Mouse (Mus musculus): ENCODE data around the gene Btbd8. TPM values are rescaled to one million over a fixed set of nuclear protein-coding genes. Genes with fewer than 3 reads are reported as not detected.

Btbd8 gene
- polyA plus RNA-seq, 1 experiment from 2014 or later, result 22.5 TPM

- Histone ChIP-seq H3K27ac (peak overlapping the region; percentile 84; the same call in 1 of the 2 replicates), H3K9ac (peak overlapping the region; percentile 11; the same call in 1 of the 2 replicates), H3K9me3 (no peaks in the 10 kb centered on the region), H3K27me3 (replicated peaks) (no peaks in the 10 kb centered on the region), H3K4me2 (peak overlapping the region; percentile 53), H3K4me1 (peaks cover 12% of the 10 kb centered on the region), H3K4me3 (peak overlapping the region; percentile 39), H3K36me3 (replicated peaks) (peaks cover 3% of the 10 kb centered on the region; the same call in 1 of the 2 replicates)
- 45% methylated on average over 5 of the region's 5 CpGs for WGBS
- ATAC-seq (replicated peaks), result no peak
Observed at GRCm38 (mm10) chr5:107498806-107499310, 61.1 kb downstream of the Btbd8 start.

DNA sequence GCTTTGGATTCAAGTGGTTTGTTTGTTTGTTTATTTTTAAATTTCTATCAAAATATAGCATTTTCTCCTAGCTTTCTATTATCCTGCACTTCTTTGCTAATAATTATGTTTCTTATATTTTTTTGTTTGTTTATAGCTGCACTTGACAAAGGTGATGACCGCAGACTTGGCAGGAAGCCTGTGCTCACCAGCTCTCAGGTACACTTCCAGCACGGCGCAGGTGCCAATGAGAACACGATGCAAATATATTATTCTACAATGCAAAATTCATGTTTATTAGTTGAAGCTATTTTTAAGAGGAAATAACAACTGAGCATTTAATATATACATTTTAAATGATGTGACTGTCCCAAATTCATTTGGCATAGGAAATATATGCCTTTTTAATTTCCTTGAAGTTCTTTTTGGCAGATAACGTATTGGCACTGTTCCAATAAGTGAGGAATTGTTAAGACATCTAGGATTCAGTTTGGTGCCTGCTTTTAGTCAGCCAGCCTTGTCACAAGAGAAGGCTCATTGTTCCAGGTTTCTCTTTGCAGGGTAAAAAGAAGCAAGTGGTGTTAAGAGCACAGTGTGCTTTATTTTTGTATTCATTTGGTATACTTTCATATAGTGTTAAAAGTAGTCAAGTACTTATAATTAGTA lies 62.2 kb downstream of the Btbd8 start:
- WGBS, result 82% methylated on average over 5 of the region's 5 CpGs
- H3K36me3 ChIP-seq (replicated peaks), result peaks cover 7% of the 10 kb centered on the region; the same call in 1 of the 2 replicates
- peaks cover 12% of the 10 kb centered on the region for H3K4me1 ChIP-seq
- H3K9me3 ChIP-seq, result no peaks in the 10 kb centered on the region
- H3K27ac ChIP-seq, result no peak overlapping the region
- H3K9ac ChIP-seq, result no peak overlapping the region
- no peak overlapping the region for H3K4me2 ChIP-seq
- no peaks in the 10 kb centered on the region for H3K27me3 ChIP-seq (replicated peaks)
- no peak overlapping the region for H3K4me3 ChIP-seq
- no peak for ATAC-seq (replicated peaks)

- H3K4me2 ChIP-seq, result no peak overlapping the region
- H3K27ac ChIP-seq, result no peak overlapping the region
- peaks cover 12% of the 10 kb centered on the region for H3K4me1 ChIP-seq
- no peaks in the 10 kb centered on the region for H3K27me3 ChIP-seq (replicated peaks)
- no peak for ATAC-seq (replicated peaks)
- peaks cover 13% of the 10 kb centered on the region for H3K36me3 ChIP-seq (replicated peaks)
- H3K4me3 ChIP-seq, result no peak overlapping the region
- H3K9me3 ChIP-seq, result no peaks in the 10 kb centered on the region
- no peak overlapping the region for H3K9ac ChIP-seq
- 77% methylated on average over 1 of the region's 1 CpGs for WGBS
Observed at GRCm38 (mm10) chr5:107500741-107501140, 62.9 kb downstream of the Btbd8 start.

GRCm38 (mm10) chr5:107507321-107507720 lies 69.5 kb downstream of the Btbd8 start, which contains the start of gene Gm42669:
Gm42669 (plus strand) TSS chr5:107507621.
- Histone ChIP-seq H3K9me3 (no peaks in the 10 kb centered on the region), H3K4me2 (no peak within 1 kb of the TSS), H3K4me3 (no peak within 1 kb of the TSS), H3K4me1 (no peaks in the 10 kb centered on the region), H3K27me3 (replicated peaks) (no peaks in the 10 kb centered on the region), H3K27ac (no peak within 1 kb of the TSS), H3K36me3 (replicated peaks) (peaks cover 25% of the 10 kb centered on the region), H3K9ac (no peak within 1 kb of the TSS)
- 90% methylated on average over 4 of the region's 4 CpGs for WGBS
- no peak for ATAC-seq (replicated peaks)

- Histone ChIP-seq H3K27ac (no peak overlapping the region), H3K4me2 (no peak overlapping the region), H3K9me3 (no peaks in the 10 kb centered on the region), H3K4me3 (no peak overlapping the region), H3K9ac (no peak overlapping the region), H3K36me3 (replicated peaks) (peaks cover 18% of the 10 kb centered on the region), H3K27me3 (replicated peaks) (no peaks in the 10 kb centered on the region), H3K4me1 (no peaks in the 10 kb centered on the region)
- 89% methylated on average over 10 of the region's 10 CpGs for WGBS
- no peak for ATAC-seq (replicated peaks)
Observed at GRCm38 (mm10) chr5:107510503-107510902, 72.7 kb downstream of the Btbd8 start.

GRCm38 (mm10) chr5:107511326-107511725 lies 73.5 kb downstream of the Btbd8 start:
- WGBS, result 63% methylated on average over 2 of the region's 2 CpGs
- ATAC-seq (replicated peaks), result no peak
- H3K4me2 ChIP-seq, result no peak overlapping the region
- peaks cover 14% of the 10 kb centered on the region; the same call in 1 of the 2 replicates for H3K36me3 ChIP-seq (replicated peaks)
- no peaks in the 10 kb centered on the region for H3K4me1 ChIP-seq
- H3K27me3 ChIP-seq (replicated peaks), result no peaks in the 10 kb centered on the region
- H3K27ac ChIP-seq, result no peak overlapping the region
- H3K4me3 ChIP-seq, result no peak overlapping the region
- H3K9me3 ChIP-seq, result no peaks in the 10 kb centered on the region
- H3K9ac ChIP-seq, result no peak overlapping the region

- Histone ChIP-seq H3K27ac (no peak overlapping the region), H3K9me3 (no peaks in the 10 kb centered on the region), H3K27me3 (replicated peaks) (no peaks in the 10 kb centered on the region), H3K9ac (no peak overlapping the region), H3K36me3 (replicated peaks) (0 out of 2 replicates have a peak, but pooled peaks cover 9% of the 10 kb centered on the region), H3K4me3 (no peak overlapping the region), H3K4me2 (no peak overlapping the region), H3K4me1 (no peaks in the 10 kb centered on the region)
- no peak for ATAC-seq (replicated peaks)
- 53% methylated on average over 7 of the region's 7 CpGs for WGBS
Observed at GRCm38 (mm10) chr5:107513583-107513982, 75.8 kb downstream of the Btbd8 start.

DNA sequence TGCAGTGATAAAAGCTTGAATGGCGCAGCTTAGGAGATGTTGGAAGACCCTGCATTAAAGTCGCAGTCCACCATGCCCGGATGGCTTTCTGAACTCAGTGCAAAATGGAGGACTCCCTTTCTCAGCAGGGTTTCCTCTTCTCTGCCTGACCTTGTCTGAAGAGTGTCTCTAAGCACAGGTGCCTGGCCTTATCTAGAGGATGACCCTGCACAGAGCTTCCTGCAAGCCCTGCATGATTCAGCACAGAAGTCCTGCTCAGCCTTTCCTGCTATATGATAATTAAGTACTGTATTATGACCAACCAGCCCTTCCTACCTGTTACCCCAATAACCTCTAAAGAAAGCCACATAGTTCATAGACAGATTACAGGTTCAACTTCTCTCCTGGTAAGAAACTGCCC lies 77.7 kb downstream of the Btbd8 start:
- WGBS, result 91% methylated on average over 3 of the region's 3 CpGs
- no peak for ATAC-seq (replicated peaks)
- no peaks in the 10 kb centered on the region for H3K4me1 ChIP-seq
- H3K4me3 ChIP-seq, result no peak overlapping the region
- H3K4me2 ChIP-seq, result no peak overlapping the region
- H3K9ac ChIP-seq, result no peak overlapping the region
- H3K27me3 ChIP-seq (replicated peaks), result no peaks in the 10 kb centered on the region
- no peak overlapping the region for H3K27ac ChIP-seq
- H3K9me3 ChIP-seq, result no peaks in the 10 kb centered on the region
- H3K36me3 ChIP-seq (replicated peaks), result 0 out of 2 replicates have a peak, but pooled peaks cover 5% of the 10 kb centered on the region

DNA sequence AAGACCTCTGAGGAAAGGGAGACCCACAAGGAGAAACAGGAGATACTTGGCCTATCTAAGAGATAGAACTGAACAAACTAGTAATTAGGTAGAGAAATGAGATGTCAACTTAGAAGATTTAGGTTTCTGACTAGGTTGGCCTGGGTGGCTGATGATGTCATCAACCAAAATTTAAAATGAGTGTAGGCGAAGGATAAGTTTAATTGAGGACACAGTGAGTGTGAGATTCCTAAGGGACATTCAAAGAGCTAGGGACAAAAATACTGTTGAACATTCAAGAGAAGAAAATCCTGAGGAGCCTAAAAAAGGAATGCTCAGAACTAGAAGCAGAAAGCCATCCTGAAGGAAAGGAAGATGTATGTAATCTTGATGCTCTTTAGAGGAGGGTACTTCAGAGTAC lies 78.3 kb downstream of the Btbd8 start:
- ATAC-seq (replicated peaks), result no peak
- no peaks in the 10 kb centered on the region for H3K9me3 ChIP-seq

GRCm38 (mm10) chr5:107518602-107519001 lies 80.8 kb downstream of the Btbd8 start:
- H3K4me3 ChIP-seq, result no peak overlapping the region
- 87% methylated on average over 4 of the region's 4 CpGs for WGBS
- H3K4me1 ChIP-seq, result no peaks in the 10 kb centered on the region
- H3K9ac ChIP-seq, result no peak overlapping the region
- no peak for ATAC-seq (replicated peaks)
- H3K27ac ChIP-seq, result no peak overlapping the region
- no peaks in the 10 kb centered on the region for H3K27me3 ChIP-seq (replicated peaks)
- H3K4me2 ChIP-seq, result no peak overlapping the region
- H3K36me3 ChIP-seq (replicated peaks), result no peaks in the 10 kb centered on the region
- H3K9me3 ChIP-seq, result no peaks in the 10 kb centered on the region

More for the DNA sequence above, 78.3 kb downstream of the Btbd8 start:
- no peaks in the 10 kb centered on the region for H3K27me3 ChIP-seq (replicated peaks)
- H3K4me2 ChIP-seq, result no peak overlapping the region
- no peaks in the 10 kb centered on the region for H3K4me1 ChIP-seq
- no peak overlapping the region for H3K27ac ChIP-seq
- 96% methylated on average over 1 of the region's 1 CpGs for WGBS
- 0 out of 2 replicates have a peak, but pooled peaks cover 4% of the 10 kb centered on the region for H3K36me3 ChIP-seq (replicated peaks)
- H3K4me3 ChIP-seq, result no peak overlapping the region
- H3K9ac ChIP-seq, result no peak overlapping the region

- Histone ChIP-seq H3K27ac (no peak overlapping the region), H3K4me1 (no peaks in the 10 kb centered on the region), H3K36me3 (replicated peaks) (no peaks in the 10 kb centered on the region), H3K9me3 (no peaks in the 10 kb centered on the region), H3K9ac (no peak overlapping the region), H3K4me3 (no peak overlapping the region), H3K27me3 (replicated peaks) (no peaks in the 10 kb centered on the region), H3K4me2 (no peak overlapping the region)
- WGBS, result 93% methylated on average over 6 of the region's 6 CpGs
- ATAC-seq (replicated peaks), result no peak
Observed at GRCm38 (mm10) chr5:107521386-107521785, 83.6 kb downstream of the Btbd8 start.

- H3K4me1 ChIP-seq, result no peaks in the 10 kb centered on the region
- H3K27me3 ChIP-seq (replicated peaks), result no peaks in the 10 kb centered on the region
- no peak overlapping the region for H3K4me3 ChIP-seq
- no peak overlapping the region for H3K9ac ChIP-seq
- no peak overlapping the region for H3K4me2 ChIP-seq
- H3K36me3 ChIP-seq (replicated peaks), result no peaks in the 10 kb centered on the region
- no peak overlapping the region for H3K27ac ChIP-seq
- no peak for ATAC-seq (replicated peaks)
- H3K9me3 ChIP-seq, result no peaks in the 10 kb centered on the region
- 84% methylated on average over 7 of the region's 7 CpGs for WGBS
Observed at GRCm38 (mm10) chr5:107521897-107522296, 84.1 kb downstream of the Btbd8 start.

GRCm38 (mm10) chr5:107524281-107524680 lies 86.5 kb downstream of the Btbd8 start:
- 86% methylated on average over 10 of the region's 10 CpGs for WGBS
- no peaks in the 10 kb centered on the region for H3K4me1 ChIP-seq
- no peak overlapping the region for H3K27ac ChIP-seq
- no peaks in the 10 kb centered on the region for H3K27me3 ChIP-seq (replicated peaks)
- H3K4me2 ChIP-seq, result no peak overlapping the region
- ATAC-seq (replicated peaks), result no peak
- no peaks in the 10 kb centered on the region for H3K9me3 ChIP-seq
- H3K9ac ChIP-seq, result no peak overlapping the region
- no peak overlapping the region for H3K4me3 ChIP-seq
- no peaks in the 10 kb centered on the region for H3K36me3 ChIP-seq (replicated peaks)
